Comparison of ENCODE assay signal across 11 mouse cellular contexts in the genomic region with DNA sequence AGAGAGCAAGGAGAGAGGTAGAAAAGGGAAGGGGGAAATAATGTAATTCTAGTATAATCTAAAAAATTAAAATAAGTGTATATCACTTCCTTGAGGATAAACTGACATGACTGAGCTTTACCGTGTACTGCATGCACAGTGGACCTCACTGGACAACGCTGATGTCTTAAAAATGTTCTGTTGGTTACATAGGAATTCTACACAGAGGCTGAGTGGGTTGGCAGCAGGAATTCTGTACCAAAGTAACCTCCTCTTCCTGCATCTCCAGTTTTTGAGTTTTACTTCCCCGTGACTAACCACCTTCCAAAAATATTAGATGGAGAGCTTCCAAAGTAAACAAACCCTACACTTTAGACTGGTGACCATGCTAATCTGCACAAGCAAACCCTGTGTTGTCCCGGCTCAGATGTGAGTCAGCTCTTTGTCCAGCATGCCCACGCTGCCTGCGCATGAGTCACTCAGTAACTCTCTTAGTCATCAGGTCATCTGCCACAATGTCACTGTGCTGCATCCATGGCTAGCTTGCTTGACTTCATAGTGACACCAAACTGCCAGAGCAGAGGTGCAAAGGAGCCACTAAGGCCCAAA.
DNase-seq lines count a peak whose midpoint lies in the region; ATAC-seq lines count a peak whose summit lies in the region.
"Had no signal": no experiment of that assay in that cellular context is flagged by ENCODE, and none has a peak within 500 bp of the region (broad histone marks: within the 10 kb centered on the region; RNA-seq: fewer than 3 reads in every experiment).

No protein-coding gene starts in this region.

- WGBS in forebrain, embryonic 12.5 days, result 88% methylated on average over 6 of the region's 6 CpGs
- 83% methylated on average over 6 of the region's 6 CpGs for WGBS in hindbrain, embryonic 14.5 days

- H3K36me3 ChIP-seq in forebrain, embryonic 12.5 days (replicated peaks), result no peaks in the 10 kb centered on the region
- no peaks in the 10 kb centered on the region for H3K36me3 ChIP-seq in hindbrain, embryonic 14.5 days (replicated peaks; ENCODE audit: control insufficient read depth, insufficient read depth)
- H3K36me3 ChIP-seq: hindbrain, embryonic 10.5 days had no signal

- ATAC-seq in erythroblast, adult 5-6 weeks (replicated peaks; ENCODE audit: low FRiP score, poor library complexity, severe bottlenecking), result no peak
- no peak for ATAC-seq in forebrain, embryonic 12.5 days (ENCODE audit: low FRiP score)
- no peak for ATAC-seq in hindbrain, embryonic 14.5 days (ENCODE audit: low FRiP score)

- H3K4me2 ChIP-seq in forebrain, embryonic 12.5 days, result no peak overlapping the region
- H3K4me2 ChIP-seq in hindbrain, embryonic 14.5 days (replicated peaks), result no peak overlapping the region

- no peak overlapping the region for H3K4me3 ChIP-seq in forebrain, embryonic 12.5 days (replicated peaks)
- no peak overlapping the region for H3K4me3 ChIP-seq in hindbrain, embryonic 14.5 days (replicated peaks; ENCODE audit: low read length)
- H3K4me3 ChIP-seq: erythroblast, embryonic 14.5 days; hindbrain, embryonic 10.5 days had no signal

- no peaks in the 10 kb centered on the region for H3K4me1 ChIP-seq in forebrain, embryonic 12.5 days
- H3K4me1 ChIP-seq in hindbrain, embryonic 14.5 days (replicated peaks; ENCODE audit: control insufficient read depth, insufficient read depth, low read length), result no peaks in the 10 kb centered on the region
- H3K4me1 ChIP-seq: hindbrain, embryonic 10.5 days had no signal

- DNase-seq in kidney, adult 11 months, result peak; percentile 16
- DNase-seq in kidney, adult 18-20 months, result no peak
- peak; percentile 11 to 51 for DNase-seq in urinary bladder, adult 18-20 months (ENCODE audit: low spot score in 2 of 2)
- DNase-seq in urinary bladder, adult 2 months (ENCODE audit: low spot score), result no peak
- peak; percentile 40 to 57 for DNase-seq in left cerebral cortex, adult 9 months (ENCODE audit: low spot score in 2 of 2)
- DNase-seq in hindbrain, embryonic 14.5 days (ENCODE audit: low spot score), result no peak
- DNase-seq: layer of hippocampus, postnatal 36 days had no signal

- no peak overlapping the region for H3K27ac ChIP-seq in forebrain, embryonic 12.5 days
- H3K27ac ChIP-seq in hindbrain, embryonic 14.5 days, result no peak overlapping the region
- H3K27ac ChIP-seq: hindbrain, embryonic 10.5 days had no signal

- no peaks in the 10 kb centered on the region for H3K27me3 ChIP-seq in forebrain, embryonic 12.5 days
- H3K27me3 ChIP-seq in hindbrain, embryonic 14.5 days (ENCODE audit: control insufficient read depth, insufficient read depth, low read length), result no peaks in the 10 kb centered on the region

- no peak overlapping the region for H3K9ac ChIP-seq in forebrain, embryonic 12.5 days
- no peak overlapping the region for H3K9ac ChIP-seq in hindbrain, embryonic 14.5 days

- no peaks in the 10 kb centered on the region for H3K9me3 ChIP-seq in forebrain, embryonic 12.5 days
- no peaks in the 10 kb centered on the region for H3K9me3 ChIP-seq in hindbrain, embryonic 14.5 days (ENCODE audit: control insufficient read depth, low read length)
- H3K9me3 ChIP-seq: hindbrain, embryonic 10.5 days had no signal

Comparison
In these comparisons a context has a peak if more than half of its experiments do, and no peak if none do; other contexts are left out.
1. DNase-seq: peak in kidney, adult 11 months (single experiment), urinary bladder, adult 18-20 months (2 of 2) and left cerebral cortex, adult 9 months (2 of 2); none in kidney, adult 18-20 months (single experiment), urinary bladder, adult 2 months (single experiment) and hindbrain, embryonic 14.5 days (single experiment).